In genomic region chr14:20479291-20480194, GRCm38 (mm10) we compare ENCODE assay signal across 8 mouse cellular contexts. TPM values are rescaled to one million over a fixed set of nuclear protein-coding genes. Genes with fewer than 3 reads are reported as not detected.
DNase-seq lines count a peak whose midpoint lies in the region; ATAC-seq lines count a peak whose summit lies in the region.

Anxa7 (minus strand) TSS chr14:20480133.

- peaks cover 14% of the 10 kb centered on the region for H3K36me3 ChIP-seq in hindbrain, embryonic 10.5 days

- H3K9me3 ChIP-seq in hindbrain, embryonic 10.5 days: no peaks in the 10 kb centered on the region

- H3K27me3 ChIP-seq in hindbrain, embryonic 10.5 days (ENCODE audit: insufficient read depth, poor library complexity, severe bottlenecking): peaks cover 12% of the 10 kb centered on the region

- H3K4me1 ChIP-seq in hindbrain, embryonic 10.5 days (replicated peaks): peaks cover 20% of the 10 kb centered on the region

- 2% methylated on average over 48 of the region's 48 CpGs for WGBS in hindbrain, embryonic 10.5 days

- peak; percentile 78 for ATAC-seq in frontal cortex, adult (ENCODE audit: low TSS enrichment)

- peak within 1 kb of the TSS; percentile 79 for H3K27ac ChIP-seq in hindbrain, embryonic 10.5 days

- peak within 1 kb of the TSS; percentile 78 for H3K4me3 ChIP-seq in hindbrain, embryonic 10.5 days

- peak; percentile 64 for DNase-seq in MN1 (ENCODE audit: low spot score)
- peak; percentile 75 for DNase-seq in cerebellum, adult 9-10 months
- DNase-seq in hindbrain, embryonic 10.5 days (ENCODE audit: low spot score): peak; percentile 69
- peak; percentile 36 to 69 for DNase-seq in layer of hippocampus, postnatal 10 days (ENCODE audit: low spot score in 2 of 2)
- peak; percentile 86 for DNase-seq in lung, postnatal 10 days
- DNase-seq in retina, adult 2 months (ENCODE audit: low read depth, low spot score): peak; percentile 54
- peak; percentile 81 to 85 for DNase-seq in thymus, postnatal 36 days

RNA-seq across cellular contexts. Expression of gene Anxa7, which starts in this region (rescaled TPM):
- 12.8 and 16.2 TPM in 2 replicates for polyA plus RNA-seq in hindbrain, embryonic 10.5 days (2016; fragmentation: Nextera tagmentation; extraction: Ambion mirVana)
- total RNA-seq in layer of hippocampus, postnatal 10 days (2021): 10 to 100 TPM; 50.2 to 53.5 TPM

Comparison
In these comparisons a context has a peak if more than half of its experiments do, and no peak if none do; other contexts are left out.
1. Peak in every context shown above with its lines: DNase-seq, ATAC-seq, H3K4me3 ChIP-seq and H3K27ac ChIP-seq.